Mouse (Mus musculus) right cerebral cortex, adult 18-20 months (tissue): ENCODE measurements at regions not wholly inside any gene's neighbourhood (a gene's known extent, or its start where the extent isn't known, plus 50 kb on each side); places are given as distances from the start of the nearest gene placed in this dataset.
A peak's percentile ranks its signal among the peaks of the same experiment; 100 is the strongest.

Source experiments
- DNase-seq: peaks from one replicate; pipeline ENCODE4 v3.0.0; 2022; ENCODE audit warnings: mixed read lengths

DNA sequence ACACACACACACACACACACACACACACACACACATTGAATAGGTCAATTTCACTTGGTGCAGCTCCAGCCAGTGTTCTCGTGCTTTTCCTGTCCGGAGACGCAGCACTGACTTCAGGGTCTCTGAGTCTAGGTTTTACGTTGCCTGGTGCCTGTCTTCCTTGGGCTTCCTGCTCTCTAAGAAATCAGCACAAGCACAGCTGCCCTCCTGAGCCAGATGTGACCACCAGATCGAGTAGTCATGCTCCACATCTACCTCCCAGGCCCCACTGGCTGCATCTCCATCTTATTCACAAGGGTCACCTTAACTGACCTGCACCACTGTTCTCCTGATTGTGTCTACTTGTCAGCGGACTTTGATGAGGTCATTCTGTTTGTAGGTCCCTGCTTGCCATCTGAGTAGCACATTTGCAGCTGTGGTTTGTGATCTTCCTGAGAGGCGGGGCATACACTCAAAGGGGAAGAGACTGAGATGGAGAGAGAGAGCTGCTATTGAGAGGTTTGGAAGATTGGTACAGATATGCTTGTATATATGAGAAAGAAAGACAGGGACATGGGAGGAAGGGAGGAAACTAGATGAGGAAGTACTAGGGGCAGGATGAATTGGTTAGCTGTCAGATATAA is 118.8 kb upstream of the H2al1a start:
- no peak for DNase-seq

DNA sequence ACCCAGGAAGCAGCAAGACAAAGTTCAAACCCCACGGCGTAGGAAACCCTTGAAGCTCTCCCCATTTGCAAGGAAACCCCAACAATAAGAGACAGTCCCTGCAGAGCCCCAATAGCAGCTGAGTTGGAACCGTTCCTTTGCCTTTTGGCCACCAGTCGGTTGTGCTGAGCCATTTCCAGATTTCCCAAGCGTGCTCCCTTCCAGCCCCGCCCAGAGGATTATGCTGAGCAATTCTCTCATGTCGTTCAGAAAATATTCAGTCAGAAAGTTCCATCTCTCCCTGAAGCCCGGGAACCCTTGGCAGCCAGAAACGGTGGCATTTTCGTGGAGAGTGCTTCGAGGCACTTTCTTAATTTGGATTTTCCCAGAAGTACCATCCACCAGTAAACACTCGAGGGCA is 117.2 kb upstream of the H2al1a start:
- no peak for DNase-seq

DNA sequence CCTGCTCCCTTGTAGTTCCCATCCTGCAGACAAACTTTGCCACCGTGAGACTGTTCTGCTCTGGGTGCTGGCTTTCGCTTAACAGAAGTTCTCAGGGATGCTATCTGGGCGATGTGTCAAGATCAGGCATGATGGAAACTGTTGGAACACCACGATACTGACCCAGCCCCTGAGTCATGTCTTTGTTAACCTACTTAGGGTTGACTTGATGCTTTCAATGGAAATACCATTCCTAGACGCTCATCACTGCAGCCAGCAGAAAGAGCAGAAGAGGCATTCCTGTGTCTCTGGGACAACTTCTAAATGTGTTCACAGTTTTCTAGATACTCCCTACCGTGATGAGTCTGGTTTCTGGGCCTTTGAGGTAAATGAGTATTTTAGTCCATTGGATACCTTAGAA is 108.2 kb upstream of the H2al1a start:
- no peak for DNase-seq

DNA sequence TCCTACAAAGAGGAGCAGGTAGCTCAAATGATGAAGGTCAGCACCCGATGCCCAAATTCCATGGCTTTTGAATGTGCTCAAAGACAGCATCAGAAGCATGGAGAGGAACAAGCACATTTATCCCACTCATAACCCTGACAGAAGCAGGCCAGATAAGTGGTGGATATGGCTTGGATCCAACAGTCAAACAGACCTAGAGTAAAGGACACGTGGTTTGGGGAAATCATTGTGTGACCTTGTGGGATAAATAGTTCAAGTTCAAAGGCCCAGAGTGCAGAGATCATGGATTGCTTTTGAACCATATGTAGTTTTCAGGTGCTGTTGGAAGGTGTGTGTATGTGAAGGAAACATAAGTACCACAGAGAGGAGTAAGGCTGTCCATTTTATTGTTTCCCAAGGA is 94.9 kb upstream of the H2al1a start:
- DNase-seq: no peak

DNA sequence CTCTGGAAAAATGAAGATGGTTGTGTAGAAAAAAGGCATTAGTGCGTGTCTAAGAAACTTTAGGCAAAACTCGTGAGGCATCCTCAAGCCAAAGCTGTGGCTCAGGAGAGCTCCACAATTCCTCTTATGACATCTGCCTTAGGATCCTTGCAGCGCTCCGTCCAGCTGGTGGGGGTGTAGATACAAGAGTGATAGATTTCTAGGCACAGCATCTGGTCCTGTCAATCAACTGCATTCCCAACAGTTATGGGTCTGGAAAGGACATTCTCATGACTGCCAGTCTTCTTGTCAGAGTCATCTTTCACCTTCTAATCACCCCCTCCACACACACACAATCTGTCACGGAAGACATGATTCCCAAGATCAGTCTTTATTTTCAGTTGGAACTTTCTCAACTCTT is 89.2 kb upstream of the H2al1a start:
- DNase-seq: no peak

DNA sequence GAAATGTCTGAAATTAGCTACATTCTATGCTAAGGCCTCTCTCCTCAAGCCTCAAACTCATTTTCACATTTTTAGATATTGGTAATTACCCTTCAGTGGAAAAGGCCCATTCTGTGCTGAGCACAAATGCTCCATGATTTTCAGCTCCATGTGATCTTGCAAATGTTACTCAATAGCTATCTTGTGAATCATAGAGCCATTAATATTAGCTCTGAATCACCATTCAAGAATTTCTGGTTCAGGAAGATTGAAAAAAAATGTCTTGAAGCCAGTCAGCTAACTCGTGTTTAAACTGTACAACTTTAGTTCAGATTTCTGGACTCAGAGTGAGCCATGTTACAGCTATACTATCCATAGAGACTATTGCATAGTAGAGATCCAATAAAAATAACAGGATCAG is 86.2 kb upstream of the H2al1a start:
- no peak for DNase-seq

DNA sequence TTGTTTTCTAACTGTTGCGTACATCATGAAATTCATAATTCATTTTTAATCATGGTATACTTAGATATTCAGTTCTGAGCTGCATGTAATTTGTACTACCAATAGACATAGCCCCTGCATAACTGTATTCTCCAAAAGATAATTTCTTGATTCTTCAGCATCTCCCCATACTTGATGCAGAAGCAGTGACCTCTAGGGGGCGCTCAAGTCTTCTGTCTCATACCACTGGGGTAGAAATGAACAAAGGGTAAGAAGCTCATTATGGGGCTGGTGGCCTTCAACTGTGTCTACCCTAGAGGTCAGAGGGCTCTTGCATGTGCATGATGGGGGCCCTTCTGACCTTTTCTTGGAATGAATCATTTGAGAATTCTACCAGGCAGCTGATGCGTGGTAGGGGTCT is 85.6 kb upstream of the H2al1a start:
- peak; percentile 22 for DNase-seq

DNA sequence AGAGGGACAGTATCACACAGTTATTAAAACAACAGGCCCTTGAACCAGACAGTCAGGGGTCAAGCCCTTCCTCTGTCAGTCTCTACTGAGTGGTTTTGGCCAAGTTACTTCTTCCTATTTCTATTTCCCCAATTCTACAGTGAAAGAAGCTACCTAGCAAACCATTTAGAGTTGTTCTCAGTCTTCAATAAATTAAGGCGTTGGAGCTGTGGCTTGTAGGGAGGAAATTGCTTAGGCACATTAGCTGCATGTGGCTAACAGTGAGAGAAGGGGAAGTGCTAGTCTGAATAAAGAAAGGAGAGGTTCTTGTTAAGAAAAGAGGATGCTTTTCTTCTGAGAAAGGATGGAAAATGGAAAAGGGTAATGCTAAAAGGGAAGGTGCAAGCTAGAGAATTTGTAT is 60.0 kb upstream of the H2al1a start:
- no peak for DNase-seq

DNA sequence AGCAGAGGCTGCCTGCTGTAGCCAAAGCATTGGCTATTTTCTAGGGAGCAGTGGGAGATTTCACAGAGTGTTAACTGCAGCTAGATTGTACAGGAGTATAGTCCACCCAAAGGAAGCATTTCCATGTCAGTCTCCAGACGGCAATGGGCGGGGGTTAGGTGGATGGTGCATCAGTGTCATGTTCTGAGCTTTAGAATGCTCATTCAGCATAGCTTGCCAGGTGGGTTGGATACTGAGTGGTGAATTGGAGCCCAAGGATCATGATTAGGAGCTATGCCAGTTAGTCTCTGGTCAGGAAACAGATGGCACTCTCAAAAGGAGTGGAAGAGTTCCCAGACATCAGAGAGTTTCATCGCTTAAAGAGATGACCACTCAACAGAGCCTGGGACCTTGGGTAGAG is 53.5 kb upstream of the H2al1a start:
- no peak for DNase-seq
